Mouse (Mus musculus) gonadal fat pad, adult 2 months (tissue): ENCODE results near the gene Rps6kc1. TPM values are rescaled to one million over a fixed set of nuclear protein-coding genes. Genes with fewer than 3 reads are reported as not detected.

Experiments
- DNase-seq: peaks from one replicate; pipeline ENCODE4 v3.0.0-alpha.2; 2012; ENCODE audit warnings: low read depth
- polyA plus RNA-seq: library from polyadenylated mRNA; depleted of rRNA; stranded (reverse); fragments of >200 nt; gene quantifications from 2 replicates; pipeline ENCODE4 v1.2.3, GENCODE M21; 2012

The Rps6kc1 gene
- polyA plus RNA-seq, 1 experiment: 6.6 TPM

DNA sequence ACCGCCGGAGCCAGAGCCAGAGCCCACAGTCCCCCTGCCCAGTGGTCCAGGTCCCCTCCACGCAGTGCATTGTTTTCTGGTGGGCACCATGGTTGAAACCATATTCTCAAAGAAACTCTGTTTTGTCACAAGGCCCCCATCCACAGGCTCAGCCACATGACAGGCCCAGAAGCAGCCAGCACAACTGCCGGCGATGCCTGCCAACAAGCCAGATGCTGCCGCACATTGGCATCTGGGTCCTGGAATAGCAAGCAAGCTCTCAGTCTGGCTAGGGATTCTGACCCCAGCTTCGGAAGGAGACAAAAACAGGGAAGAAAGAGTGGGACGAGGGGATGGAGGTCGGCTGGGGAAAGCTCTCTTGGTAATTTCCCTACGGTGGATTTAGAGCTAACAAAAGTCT, 147.8 kb downstream of the Rps6kc1 start:
- DNase-seq: no peak

DNA sequence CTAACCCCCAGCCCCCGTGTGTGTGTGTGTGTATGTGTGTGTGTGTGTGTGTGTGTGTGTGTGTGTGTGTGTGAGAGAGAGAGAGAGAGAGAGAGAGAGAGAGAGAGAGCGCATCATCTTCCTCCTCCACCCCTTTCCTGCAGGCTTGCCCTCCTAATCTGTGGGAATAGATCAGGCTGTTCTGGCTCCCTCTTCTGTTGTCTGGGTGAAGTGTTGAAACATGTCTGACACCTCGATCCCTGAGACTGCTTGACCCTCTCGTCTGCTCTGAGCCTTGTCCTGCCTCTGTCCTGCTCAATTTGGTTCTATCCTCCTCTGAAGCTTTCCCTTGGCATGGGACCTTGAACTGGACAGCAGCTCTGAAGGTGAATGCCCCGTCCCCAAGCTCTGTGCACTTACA, 149.8 kb downstream of the Rps6kc1 start:
- no peak for DNase-seq

DNA sequence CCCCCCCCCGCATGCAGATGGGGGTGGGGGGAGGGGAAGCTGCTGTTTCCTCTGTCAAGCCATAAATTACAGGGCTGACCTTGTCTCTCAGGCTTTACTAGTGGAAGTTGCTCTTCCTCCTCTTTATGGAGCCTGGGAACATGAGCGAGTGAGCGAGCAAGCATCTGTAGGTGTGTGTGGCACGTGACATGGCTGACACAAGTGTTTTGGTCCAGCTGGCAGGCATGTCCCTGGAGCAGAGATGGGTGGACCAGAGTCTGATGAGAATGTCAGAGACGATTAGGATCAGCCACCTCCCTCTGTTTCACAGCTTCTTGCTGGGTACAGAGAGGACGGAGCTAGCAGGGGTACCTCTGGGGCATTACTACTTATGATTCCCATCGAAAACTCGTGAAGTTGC, 153.7 kb downstream of the Rps6kc1 start:
- DNase-seq: no peak

DNA sequence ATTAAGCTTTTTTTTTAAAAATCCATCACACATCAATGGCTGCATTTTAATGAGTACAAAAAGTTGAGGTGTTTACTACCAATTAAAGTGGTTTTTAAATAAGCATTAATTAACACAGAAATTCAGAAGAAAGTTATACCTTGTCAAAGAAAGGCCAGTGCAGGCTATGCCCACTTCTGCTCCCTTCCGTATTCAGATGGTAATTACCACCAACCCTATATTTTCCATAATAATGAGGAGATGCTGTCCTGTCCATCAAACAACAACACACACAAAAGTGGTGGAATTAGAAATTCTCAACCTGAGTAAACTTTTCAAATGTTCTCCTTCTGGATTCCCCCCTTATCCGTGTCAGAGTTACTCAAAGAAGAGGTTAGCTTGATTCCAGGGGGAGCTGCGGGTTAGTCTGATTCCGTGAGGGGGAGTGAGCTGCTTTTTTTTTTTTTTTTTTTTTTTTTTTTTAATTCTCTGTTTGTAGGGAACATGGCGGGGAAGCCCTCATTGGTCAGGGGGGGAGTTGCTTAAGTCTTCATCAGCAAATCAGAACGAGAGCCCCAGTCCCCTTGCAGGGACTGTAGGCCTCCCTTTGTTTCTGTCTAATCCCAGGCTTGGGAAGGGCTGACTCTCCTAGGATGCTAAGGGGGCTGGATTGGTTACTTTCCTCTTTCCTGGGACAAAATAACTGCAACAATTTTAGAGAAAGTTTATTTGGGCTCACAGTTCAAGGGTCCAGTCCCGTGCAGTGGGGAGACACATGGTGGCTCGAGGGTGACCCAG, 159.6 kb downstream of the Rps6kc1 start:
- no peak for DNase-seq

DNA sequence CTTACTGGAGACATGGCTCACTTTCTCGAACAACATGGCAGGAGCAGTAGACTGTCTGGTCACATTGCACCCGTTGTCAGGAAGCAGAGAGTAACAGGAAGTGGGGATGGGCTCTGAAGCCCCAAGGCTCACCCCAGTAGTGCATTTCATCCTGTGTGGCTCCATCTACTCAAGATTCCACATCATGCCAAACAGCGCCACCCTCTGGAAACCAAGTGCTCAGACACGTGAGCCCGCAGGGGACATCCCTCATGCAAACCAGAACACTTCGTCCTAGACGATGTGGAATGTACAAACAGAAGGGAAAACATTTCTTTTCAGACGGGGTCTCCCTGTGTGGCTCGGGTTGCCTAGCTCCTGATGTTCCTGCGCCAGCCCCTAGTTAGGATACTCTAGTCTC, 162.6 kb downstream of the Rps6kc1 start:
- no peak for DNase-seq

DNA sequence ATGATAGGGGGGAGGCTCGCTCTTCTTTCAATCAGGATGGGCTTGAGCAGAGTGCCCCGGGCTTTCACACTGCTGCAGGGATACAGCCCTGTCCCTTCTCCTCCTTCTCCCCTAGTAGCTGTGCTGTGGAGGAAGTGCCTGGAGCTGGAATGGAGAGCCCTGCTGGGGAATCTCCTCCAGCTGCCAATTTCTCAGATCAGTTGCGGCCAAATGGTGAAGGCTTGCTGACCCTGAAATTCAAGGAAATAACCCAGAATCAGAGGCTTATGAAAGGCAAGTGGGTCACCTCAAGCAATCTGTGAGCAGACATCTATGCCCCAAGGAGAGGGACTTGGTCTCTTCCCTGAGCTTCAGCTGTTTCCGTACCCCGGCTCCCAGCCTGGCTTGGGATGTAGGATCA, 170.1 kb downstream of the Rps6kc1 start:
- no peak for DNase-seq

DNA sequence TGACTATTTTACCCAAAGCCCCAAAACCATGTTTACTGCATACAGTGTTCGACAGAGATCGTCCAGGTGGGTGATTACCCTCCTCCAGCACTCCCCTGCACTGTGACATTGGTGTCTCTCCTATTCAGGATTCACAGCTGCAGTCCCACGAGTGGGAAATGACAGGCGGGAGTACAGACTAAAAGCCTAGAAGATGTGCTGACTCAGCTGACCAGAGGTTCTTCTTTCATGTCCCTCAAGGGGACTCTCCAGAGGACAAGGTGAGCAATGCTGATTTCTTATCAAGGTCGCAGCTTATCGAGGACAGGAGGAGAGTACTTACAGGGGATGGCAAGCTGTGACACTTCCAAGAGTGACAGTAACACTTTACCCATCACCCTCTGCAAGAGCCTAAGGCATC, 178.8 kb downstream of the Rps6kc1 start:
- no peak for DNase-seq

DNA sequence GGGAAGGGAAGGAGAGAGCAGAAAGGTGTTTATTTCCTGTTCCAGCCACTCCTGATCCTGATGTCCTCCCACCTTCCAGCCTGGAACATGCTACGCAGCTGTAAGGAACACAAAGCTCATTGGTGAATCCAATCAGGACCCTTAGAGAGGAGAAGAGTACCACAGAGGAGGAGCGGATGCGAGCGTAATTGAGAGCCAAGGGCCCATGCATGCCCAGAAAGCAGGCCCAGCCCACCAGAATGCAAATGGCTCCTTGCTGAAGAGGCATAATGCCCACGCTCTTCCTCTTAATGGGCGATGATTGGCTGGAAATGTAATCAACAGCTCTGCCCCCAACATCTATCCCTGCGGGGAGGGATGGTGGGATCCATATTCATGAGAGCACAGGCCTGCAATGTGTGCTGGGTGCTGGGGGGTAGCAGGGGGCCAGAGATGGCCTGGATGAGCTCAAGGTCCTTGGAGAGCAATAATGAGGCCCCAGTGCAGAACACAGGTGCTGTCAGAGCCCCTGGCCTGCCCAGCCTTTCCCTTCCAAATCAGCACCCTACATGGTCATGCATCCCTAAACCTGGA, 182.0 kb downstream of the Rps6kc1 start:
- DNase-seq: no peak

DNA sequence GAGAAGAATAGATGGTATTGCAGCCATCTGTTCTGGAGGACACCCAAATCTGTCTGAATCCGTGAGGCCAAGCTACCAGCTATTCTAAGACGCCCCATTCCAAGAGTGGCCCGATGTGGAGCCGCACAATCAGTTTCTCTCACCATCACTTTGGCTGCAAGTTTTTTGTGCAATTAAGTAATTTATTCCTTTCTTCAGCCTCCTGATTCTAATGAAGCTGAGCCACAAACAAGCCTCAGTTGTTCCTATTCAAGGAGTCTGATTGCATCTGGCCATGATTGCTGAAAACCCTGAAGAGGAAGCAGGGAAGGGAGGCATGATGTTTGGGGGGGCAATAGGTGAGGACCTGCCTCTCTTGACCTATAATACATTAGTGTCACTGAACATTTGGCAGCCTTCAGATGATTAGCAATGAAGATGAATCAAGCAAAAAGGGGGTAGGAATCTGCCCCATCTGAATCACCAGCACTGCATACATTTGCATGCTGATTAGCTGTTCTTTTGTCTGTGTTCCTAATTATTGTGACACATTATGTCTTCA, 183.4 kb downstream of the Rps6kc1 start:
- DNase-seq: no peak

DNA sequence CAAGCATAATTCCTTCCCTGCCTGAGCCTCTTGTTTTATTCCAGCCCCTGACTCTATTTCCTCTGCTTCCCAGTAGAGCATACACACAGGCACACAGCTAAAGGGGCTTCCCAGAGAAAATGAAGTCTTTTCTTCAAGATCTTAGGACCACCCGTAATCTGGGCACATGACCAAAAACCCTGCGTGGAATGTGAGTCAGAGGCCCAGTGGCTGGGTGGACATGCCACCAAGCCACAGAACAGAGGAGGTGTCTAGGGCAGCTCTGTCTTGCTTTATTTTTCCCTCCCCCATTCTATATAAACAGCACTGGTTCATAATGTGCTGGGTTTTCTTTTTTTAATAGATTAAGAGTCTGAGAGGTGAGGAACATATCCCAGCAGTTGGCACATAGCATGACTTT, 184.2 kb downstream of the Rps6kc1 start:
- no peak for DNase-seq

DNA sequence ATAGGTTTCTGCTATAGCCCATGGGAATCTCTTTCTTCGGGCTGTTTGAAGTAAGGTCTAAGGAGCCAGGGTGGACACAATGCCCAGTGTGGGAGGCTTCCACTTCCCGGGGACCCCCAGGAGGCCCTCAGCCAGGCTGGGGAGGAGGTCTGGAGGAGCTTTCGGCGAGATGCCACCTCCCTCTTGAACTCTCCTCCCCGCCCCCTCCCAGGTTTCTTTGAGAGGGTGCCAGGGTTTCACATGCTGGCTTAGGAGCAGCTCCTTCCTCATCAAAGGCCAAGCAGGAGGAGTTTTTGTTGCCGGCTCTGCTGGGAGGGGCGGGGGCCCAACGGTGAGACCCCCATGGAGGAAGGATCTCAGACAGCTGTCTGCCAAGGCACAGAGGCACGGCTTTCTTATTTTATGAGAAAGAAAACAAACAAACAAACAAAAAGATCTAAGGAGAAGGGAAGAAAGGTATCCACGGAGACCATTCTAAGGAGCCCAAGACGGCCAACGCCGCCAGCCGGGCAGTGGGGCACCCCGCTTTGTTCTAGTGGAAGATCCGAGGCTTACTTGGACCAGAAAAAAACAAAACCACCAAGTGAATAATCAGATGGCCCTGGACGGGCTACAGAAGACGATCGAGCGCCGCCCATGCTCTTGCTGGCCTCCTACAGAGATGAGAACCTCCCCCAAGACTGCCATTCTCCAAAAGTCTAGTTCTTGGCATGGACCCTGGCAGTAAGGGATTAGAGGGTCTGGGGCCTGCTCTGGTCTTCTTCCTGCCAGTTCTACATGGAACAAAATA, 186.8 kb downstream of the Rps6kc1 start:
- no peak for DNase-seq

DNA sequence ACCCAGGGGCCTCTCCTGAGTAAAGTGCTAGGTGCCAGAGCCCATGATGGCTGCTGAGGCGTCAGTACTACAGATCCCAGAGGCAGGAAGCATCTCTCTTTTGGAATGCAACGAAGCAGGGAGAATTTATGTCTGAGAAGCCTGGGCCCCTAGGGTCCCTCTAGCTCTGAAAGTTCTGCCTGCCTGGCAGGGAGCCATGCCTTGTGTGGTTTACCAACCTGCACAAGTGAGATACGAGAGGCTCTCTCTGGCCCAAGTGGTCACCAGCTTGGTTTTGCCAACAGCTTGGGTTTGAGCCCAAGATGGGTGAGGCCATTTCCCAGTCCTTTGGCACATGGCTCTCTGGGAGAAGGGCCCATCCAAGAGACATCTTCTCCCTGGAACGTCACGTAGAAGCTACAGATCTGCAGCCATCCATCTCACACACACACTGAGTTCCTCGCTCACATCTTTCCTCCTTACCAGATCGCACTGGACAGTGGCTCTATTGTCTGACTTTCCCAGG, 187.6 kb downstream of the Rps6kc1 start:
- no peak for DNase-seq

DNA sequence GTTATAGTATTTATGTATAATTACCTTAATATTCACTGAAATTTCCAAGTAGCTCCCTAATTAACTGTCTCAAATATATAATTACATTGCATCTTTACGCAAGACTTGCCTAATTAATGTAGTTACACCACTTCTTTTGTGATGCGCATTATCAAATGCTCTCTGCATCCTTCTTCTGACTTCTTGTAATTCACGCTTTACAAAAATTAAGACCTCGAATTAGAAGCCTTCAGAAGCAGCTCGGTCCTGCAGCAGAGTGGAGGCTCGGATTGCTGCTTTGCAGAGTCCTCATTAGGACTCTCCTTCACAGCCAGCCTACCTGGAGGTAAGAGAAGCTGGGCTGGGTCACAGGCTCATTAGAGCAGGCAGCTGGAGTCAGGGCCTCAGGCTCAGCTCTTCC, 197.7 kb downstream of the Rps6kc1 start:
- DNase-seq: no peak

DNA sequence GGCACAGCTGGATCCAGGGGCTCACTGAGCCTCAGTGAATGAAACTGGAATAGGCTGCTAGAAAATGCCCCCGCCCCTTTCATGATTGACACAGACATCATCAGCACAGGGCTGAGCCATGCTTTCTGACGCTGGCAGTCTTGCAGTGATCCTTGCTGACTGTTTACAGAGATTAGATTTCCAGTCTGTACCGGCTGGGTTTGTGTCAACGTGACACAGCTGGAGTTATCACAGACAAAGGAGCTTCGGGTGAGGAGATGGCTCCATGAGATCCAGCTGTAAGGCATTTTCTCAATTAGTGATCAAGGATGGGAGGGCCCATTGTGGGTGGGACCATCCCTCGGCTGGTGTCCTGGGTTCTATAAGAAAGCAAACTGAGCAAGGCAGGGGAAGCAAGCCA, 214.0 kb downstream of the Rps6kc1 start:
- no peak for DNase-seq

DNA sequence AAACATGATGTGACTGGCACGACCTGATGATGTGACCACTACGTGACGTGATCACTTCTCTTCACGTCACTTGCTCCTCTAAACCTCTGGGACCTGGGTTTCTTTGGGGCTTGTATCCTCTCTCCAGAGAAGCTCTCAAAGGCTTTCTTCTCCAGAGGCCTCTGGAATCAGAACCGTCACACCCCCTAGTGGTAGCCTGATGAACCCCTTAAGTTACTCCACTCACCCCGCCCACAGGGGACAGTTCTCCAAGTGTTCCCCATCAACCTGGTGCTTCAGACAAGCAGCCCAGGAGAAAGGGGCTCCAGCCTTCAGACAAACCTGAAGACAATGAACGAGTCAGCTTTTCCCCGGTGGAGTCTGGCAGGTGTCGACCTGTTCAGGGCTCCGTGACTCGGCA, 216.0 kb downstream of the Rps6kc1 start:
- no peak for DNase-seq

DNA sequence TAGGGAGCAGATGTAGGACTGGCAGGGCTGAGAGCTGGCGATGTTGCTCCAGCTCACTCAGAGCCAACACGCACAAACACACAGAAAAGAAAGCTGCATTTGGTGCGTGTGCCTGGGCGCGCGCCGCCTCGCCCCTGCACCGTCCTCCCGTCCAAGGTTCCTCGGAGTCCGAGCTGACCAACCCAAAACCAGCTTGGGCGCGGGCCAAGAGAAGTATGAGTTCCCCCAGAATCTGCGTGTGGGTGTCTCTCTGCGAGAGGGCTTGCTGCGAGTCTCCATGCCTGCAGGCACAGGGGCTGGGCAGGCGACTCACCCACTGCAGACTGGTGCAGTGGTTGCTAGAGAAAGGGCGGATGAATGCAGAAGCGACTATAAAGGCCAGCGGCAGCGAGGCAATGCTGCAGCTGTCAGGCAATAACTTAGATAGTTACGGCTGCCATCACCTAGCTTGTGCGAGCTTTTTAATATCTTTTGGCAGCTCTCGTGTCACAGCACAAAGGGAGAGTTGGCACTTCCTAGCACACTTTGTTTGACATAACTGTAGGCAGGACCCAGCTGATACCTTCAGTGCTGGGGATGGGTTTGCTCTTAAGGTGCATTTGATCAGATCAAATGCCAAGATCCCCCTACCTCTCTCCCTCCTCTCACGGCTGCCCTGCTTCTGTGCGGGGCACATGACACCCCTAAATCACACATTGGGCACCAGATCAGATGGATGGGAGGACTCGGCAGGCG, 220.9 kb downstream of the Rps6kc1 start:
- no peak for DNase-seq

DNA sequence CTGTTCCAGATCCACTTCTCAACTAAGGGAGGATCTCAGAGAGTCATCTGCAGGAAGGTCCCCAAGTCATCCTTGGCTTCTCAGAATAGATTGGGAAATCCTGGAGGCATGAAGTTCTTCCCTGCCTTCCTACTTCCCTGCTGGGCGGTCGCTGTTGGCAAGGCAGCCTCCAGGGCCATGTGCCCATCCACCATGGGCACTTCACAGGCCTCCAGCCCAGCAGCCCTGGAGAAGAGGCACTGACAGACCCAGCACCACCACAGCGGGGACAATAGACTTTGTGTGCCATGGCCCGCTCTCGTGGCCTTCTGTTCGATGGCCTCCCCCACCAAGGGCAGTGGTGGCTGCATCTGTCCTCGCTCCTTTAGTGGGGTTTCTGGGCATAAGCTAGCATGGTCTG, 228.5 kb downstream of the Rps6kc1 start:
- DNase-seq: no peak

DNA sequence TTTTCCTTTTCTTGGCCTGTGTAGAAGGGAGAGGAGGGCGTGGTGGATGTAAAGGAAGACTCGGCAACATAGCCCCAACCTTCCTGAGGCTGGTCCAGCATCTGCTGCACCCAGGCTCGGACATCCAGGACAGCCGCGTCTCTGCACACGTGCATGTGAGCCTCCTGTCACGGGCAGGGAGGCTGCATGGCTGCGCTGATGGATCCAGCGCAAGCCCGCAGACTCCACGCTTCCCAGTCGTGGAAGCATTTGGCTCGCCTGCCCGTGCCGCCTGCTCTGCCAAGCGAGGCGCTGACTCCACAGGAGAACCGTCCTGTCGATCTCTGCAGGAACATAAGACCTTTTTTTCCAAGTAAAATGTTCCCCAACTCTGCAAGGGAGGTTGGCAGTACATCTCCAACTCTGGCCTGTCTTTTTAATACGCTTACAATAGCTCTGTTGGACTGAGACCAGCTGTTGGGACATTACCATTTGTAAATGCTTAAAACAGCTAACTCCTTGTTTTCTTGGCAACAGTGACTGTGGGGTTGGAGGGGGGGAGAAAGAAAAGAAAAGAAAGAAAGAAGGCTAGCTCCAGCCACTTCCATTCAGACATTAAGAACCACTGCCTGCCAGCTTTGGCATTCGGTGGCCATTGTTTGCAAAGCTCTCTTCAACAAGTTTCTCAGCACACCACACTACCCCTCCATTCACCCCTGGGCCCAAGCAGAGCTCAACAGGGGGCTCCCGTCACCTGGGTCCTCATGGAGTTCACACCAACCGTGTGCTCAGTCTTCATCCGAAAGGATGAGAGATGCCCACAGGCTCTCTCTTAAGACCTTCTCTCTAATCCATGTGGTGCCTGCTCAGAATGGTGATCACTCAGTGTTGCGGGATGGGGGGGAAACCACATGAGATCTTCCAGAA, 229.3 kb downstream of the Rps6kc1 start:
- no peak for DNase-seq

DNA sequence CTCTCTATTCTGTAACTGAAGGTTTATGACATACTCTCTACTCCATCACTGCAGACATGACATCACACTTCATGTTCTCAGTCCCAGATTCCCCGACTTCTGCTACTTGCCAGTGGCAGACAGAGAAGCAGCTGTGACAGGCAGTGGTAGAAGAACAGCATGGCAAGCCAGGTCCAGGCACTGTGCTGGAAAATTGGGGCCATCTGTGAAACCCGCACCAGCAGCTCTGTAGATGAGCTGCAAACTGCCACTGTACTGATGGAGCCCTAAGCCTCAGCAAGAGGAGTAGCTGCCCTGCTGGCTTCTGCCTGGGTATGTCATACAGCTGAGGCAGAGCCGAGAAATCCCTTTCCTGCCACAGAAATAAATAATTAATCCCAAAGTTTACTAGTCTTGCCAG, 236.1 kb downstream of the Rps6kc1 start:
- DNase-seq: no peak

DNA sequence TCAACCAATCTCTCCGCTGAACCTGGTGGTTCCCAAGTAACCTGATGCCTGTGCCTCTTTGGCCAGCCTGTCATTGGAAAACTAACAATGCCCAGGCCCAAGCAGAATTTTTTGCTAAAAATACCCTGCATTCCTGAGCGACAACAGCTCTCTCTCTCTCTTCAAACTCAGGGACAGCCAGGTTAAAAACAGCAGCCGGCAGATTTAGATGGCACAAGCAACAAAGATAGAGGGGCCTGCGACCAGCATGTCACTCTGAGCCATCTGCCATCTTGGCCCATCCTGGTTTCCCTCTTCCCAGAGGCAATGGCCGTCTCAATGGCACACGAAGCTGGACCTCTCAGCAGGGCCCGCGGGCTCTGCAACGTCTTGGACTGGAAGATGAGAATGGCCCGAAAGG, 242.5 kb downstream of the Rps6kc1 start:
- DNase-seq: no peak

DNA sequence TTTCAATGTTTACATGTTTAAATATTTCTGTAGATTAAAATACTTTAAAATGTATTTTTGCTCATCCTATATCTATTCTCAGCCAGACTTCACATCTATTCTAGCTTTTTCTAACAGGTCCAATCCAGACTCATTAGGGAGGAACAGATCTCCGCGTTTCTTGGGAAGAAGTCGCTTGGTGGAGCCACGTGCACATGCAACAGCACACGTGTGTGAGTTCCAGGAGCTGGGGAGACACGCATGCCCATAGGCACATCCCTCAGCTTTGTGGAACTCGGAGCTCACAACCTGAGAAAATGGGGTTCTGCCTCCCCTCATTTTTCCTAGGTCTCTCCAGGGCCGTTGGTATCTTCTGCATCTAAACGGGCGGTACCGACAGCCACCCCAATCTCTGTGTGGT, 243.7 kb downstream of the Rps6kc1 start:
- no peak for DNase-seq
